Mouse (Mus musculus): ENCODE measurements around the gene Unc93a. TPM values are rescaled to one million over a fixed set of nuclear protein-coding genes. Genes with fewer than 3 reads are reported as not detected.

The Unc93a gene
- polyA plus RNA-seq, 1 experiment from 2014 or later = not detected

Other genes with a start within 250 kb of the Unc93a start
- 2.4 and 3.4 TPM in 2 replicates for gene Pnldc1, start 221.6 kb downstream of the Unc93a start, polyA plus RNA-seq (2016; fragmentation: Nextera tagmentation; extraction: Ambion mirVana)
- gene Tcp1, start 216.1 kb downstream of the Unc93a start, polyA plus RNA-seq (2016; fragmentation: Nextera tagmentation; extraction: Ambion mirVana) = 548 and 551 TPM in 2 replicates
- gene Mrpl18, start 215.5 kb downstream of the Unc93a start, polyA plus RNA-seq (2016; fragmentation: Nextera tagmentation; extraction: Ambion mirVana) = 198 and 200 TPM in 2 replicates
- gene Acat3, start 191.2 kb downstream of the Unc93a start, polyA plus RNA-seq (2016; fragmentation: Nextera tagmentation; extraction: Ambion mirVana) = 0.98 and 1.3 TPM in 2 replicates
- 348 and 367 TPM in 2 replicates for gene Acat2, start 171.1 kb downstream of the Unc93a start, polyA plus RNA-seq (2016; fragmentation: Nextera tagmentation; extraction: Ambion mirVana)
- 148 and 153 TPM in 2 replicates for gene Wtap, start 137.6 kb downstream of the Unc93a start, polyA plus RNA-seq (2016; fragmentation: Nextera tagmentation; extraction: Ambion mirVana)
- gene Sod2, start 125.0 kb downstream of the Unc93a start, polyA plus RNA-seq (2016; fragmentation: Nextera tagmentation; extraction: Ambion mirVana) = 95.4 and 101 TPM in 2 replicates
- not detected in 2 replicates for gene Gpr31b, start 79.5 kb downstream of the Unc93a start, polyA plus RNA-seq (2016; fragmentation: Nextera tagmentation; extraction: Ambion mirVana)
- gene Tcp10b, start 70.7 kb downstream of the Unc93a start, polyA plus RNA-seq (2016; fragmentation: Nextera tagmentation; extraction: Ambion mirVana) = not detected in 2 replicates
- gene Smok2a, start 89.4 kb upstream of the Unc93a start, polyA plus RNA-seq (2016; fragmentation: Nextera tagmentation; extraction: Ambion mirVana) = not detected in 2 replicates
- gene Smok2b, start 98.4 kb upstream of the Unc93a start, polyA plus RNA-seq (2016; fragmentation: Nextera tagmentation; extraction: Ambion mirVana) = not detected in 2 replicates
- gene Tcp10c, start 222.8 kb upstream of the Unc93a start, polyA plus RNA-seq (2016; fragmentation: Nextera tagmentation; extraction: Ambion mirVana) = not detected in 2 replicates

Data from embryonic facial prominence, embryonic 10.5 days (tissue).